Mouse (Mus musculus) common myeloid progenitor, adult 5-6 weeks (primary cell): ENCODE data around the gene 4933407L21Rik. TPM values are rescaled to one million over a fixed set of nuclear protein-coding genes. Genes with fewer than 3 reads are reported as not detected.

Source experiments
- ATAC-seq: replicated peaks from 2 replicates; pipeline ENCODE4 v1.8.0; 2016; ENCODE audit warnings: low read depth, mild to moderate bottlenecking, moderate TSS enrichment, inconsistent platforms; ENCODE audit not compliant: poor library complexity, severe bottlenecking
- total RNA-seq: library from RNA; stranded (forward); fragments of 200-1000, 187-1606 nt; gene quantifications from 2 replicates; pipeline ENCODE4 v1.2.3, GENCODE M21; 2017

Gene 4933407L21Rik
- total RNA-seq, 1 experiment from 2014 or later: not detected

- peak; percentile 46 for ATAC-seq
Observed at GRCm38 (mm10) chr1:85957290-85957689, 29.0 kb downstream of the 4933407L21Rik start.

GRCm38 (mm10) chr1:85957942-85958619 is 29.8 kb downstream of the 4933407L21Rik start:
- ATAC-seq: no peak

- ATAC-seq: no peak
Observed at GRCm38 (mm10) chr1:85959129-85959888, 31.0 kb downstream of the 4933407L21Rik start.

- no peak for ATAC-seq
Observed at GRCm38 (mm10) chr1:85959889-85960276, 31.6 kb downstream of the 4933407L21Rik start.

- ATAC-seq: peak; percentile 82
Observed at GRCm38 (mm10) chr1:85960873-85961272, 32.6 kb downstream of the 4933407L21Rik start, which contains the start of gene Gpr55. Gpr55 (minus strand) TSS chr1:85961007.

GRCm38 (mm10) chr1:85962081-85962480 is 33.8 kb downstream of the 4933407L21Rik start:
- peak; percentile 59 for ATAC-seq

- ATAC-seq: no peak
Observed at GRCm38 (mm10) chr1:85965856-85966255, 37.6 kb downstream of the 4933407L21Rik start.

- no peak for ATAC-seq
Observed at GRCm38 (mm10) chr1:85969081-85969480, 40.8 kb downstream of the 4933407L21Rik start.

GRCm38 (mm10) chr1:85969519-85969918 is 41.2 kb downstream of the 4933407L21Rik start:
- no peak for ATAC-seq

GRCm38 (mm10) chr1:85971070-85971469 is 42.8 kb downstream of the 4933407L21Rik start:
- ATAC-seq: no peak

- ATAC-seq: no peak
Observed at GRCm38 (mm10) chr1:85972341-85972740, 44.1 kb downstream of the 4933407L21Rik start.

GRCm38 (mm10) chr1:85973468-85973877 is 45.2 kb downstream of the 4933407L21Rik start:
- ATAC-seq: no peak

GRCm38 (mm10) chr1:85977709-85978108 is 49.4 kb downstream of the 4933407L21Rik start:
- peak; percentile 80 for ATAC-seq

- no peak for ATAC-seq
Observed at GRCm38 (mm10) chr1:85981738-85982357, 53.6 kb downstream of the 4933407L21Rik start.

- ATAC-seq: no peak
Observed at GRCm38 (mm10) chr1:85985784-85986183, 57.5 kb downstream of the 4933407L21Rik start.

- peak; percentile 79 for ATAC-seq
Observed at GRCm38 (mm10) chr1:85988351-85988750, 60.1 kb downstream of the 4933407L21Rik start.

- ATAC-seq: 0 out of 2 replicates have a peak, but pooled peaks have one; percentile 42
Observed at GRCm38 (mm10) chr1:85988882-85989281, 60.6 kb downstream of the 4933407L21Rik start.
